Mouse (Mus musculus) frontal cortex, postnatal 14 days (tissue): ENCODE results near the gene Gnb3.

ENCODE experiments used
- DNase-seq, 2 experiments: peaks; one replicate each; pipeline ENCODE4 v3.0.0; 2022; ENCODE audit warnings: low spot score in 2 of 2

Gene Gnb3

GRCm38 (mm10) chr6:124840241-124841167 lies at the start of gene Gnb3:
Gnb3 (minus strand) TSS chr6:124840275.
- no peak for DNase-seq

GRCm38 (mm10) chr6:124888555-124889125 lies 48.6 kb upstream of the Gnb3 start:
- no peak for DNase-seq

DNA sequence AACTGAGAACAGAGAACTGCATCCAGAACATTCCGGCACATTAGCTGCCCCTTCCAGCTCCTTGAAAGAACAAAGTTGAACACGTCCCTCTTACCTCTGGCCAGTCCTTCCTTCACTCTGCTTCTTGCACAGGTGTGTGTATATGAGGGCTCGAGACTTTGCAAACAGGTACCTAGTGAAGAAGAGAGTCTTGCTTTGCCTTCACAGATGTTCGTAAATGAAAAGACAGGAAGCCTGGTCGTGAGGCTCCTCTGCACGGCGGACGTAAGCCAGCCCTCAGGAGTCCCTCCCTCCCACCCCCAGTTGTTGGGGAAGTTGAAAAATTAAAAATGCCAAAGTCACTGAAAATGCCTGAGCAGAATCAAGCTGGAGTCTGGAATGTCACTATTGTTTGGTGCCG lies 47.9 kb upstream of the Gnb3 start, which contains the start of gene Cd4:
Gene Cd4 (minus strand): TSS at position 236 of the 400 bp plus-strand sequence.
- no peak for DNase-seq

- no peak for DNase-seq
These were observed 45.9 kb upstream of the Gnb3 start for GRCm38 (mm10) chr6:124885956-124886381.

DNA sequence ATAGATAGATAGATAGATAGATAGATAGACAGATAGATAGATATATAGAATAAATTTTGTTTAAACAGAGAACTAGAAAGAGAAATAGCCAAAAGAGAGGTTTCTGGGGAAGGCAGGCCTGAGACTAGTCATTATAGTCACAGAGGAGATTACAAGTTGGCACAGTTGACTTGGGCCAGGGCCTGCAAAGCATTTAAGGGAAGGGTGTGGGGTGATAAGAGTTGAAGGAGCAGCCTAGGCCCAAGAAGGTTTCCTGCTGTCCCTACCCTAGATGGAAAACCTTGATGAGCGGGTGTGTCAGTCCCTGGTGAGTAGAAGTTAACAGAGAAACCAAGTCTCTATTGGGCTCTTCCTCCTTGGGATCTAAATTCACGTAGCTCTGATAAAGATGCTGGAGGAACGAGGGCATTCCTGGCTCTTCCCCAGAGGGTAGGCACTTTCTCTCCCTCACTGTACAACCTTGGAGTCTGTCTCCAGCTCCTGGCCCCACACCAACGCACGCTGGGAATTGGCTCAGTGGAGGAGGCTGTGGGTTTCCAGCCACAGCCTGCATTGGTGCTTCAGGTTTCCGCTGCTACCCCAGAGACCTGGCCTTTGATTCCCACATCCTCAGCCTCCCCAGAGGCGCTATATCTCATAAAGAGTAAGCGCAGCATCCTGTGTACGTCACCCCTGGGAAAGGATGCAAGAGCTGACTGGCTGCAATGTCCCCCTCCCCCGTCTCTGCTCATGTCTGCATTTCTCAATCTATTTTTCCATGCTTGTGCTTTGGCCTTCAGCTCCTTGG lies 44.8 kb upstream of the Gnb3 start:
- DNase-seq: no peak

GRCm38 (mm10) chr6:124883351-124883750 lies 43.3 kb upstream of the Gnb3 start:
- no peak for DNase-seq

DNA sequence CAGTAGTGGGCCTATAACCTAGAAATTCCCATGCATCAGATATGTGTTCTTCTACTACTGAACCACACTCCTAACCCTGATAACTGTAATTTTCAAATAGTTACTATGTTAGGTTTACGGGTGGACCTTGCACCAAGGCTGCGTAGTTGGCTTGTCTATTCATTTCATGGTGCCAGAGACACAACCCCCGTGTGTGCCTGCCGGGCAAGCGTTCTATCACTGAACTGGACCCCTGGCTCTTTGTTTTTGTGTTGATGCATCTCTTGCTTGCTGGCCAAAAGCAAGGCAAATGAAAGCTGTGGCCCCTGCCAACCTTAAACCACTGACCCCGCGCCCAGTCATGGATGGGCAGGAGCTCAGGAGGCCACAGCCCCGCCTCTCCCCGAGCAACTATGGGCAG lies 41.7 kb upstream of the Gnb3 start:
- no peak for DNase-seq

- DNase-seq: no peak
These were observed 39.3 kb upstream of the Gnb3 start for GRCm38 (mm10) chr6:124879390-124879789.

- no peak for DNase-seq
These were observed 34.3 kb upstream of the Gnb3 start for GRCm38 (mm10) chr6:124874348-124874747.

GRCm38 (mm10) chr6:124866560-124866959 lies 26.5 kb upstream of the Gnb3 start:
- no peak for DNase-seq

DNA sequence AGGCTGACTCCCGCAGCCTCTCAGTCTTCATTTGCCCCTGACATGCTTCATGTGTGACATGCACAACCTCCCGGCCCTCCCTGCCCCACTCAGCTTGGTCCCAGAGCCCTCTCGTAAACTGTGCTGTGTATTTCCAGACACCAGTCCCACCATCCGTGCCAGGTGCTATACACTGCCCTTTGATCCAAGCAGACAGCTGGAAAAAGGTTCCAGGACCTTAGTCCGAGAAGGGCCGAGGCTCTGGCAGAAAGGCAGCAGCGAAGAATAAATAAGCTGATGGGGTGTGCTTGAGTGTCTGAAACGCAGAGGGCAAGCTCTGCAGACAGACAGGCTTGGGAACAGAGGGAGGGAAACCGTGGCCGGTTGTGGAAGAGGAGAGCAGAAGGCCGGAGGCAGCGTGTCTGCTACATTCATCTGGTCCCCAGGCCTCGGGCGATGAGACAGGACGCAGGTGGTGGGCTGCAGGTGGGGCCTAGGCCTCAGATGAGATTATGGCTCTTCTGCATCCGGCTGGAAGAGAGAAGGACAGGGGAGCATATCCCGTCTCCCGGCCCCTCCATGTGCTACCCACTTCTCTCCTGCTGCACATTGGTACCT lies 25.8 kb upstream of the Gnb3 start:
- no peak for DNase-seq

DNA sequence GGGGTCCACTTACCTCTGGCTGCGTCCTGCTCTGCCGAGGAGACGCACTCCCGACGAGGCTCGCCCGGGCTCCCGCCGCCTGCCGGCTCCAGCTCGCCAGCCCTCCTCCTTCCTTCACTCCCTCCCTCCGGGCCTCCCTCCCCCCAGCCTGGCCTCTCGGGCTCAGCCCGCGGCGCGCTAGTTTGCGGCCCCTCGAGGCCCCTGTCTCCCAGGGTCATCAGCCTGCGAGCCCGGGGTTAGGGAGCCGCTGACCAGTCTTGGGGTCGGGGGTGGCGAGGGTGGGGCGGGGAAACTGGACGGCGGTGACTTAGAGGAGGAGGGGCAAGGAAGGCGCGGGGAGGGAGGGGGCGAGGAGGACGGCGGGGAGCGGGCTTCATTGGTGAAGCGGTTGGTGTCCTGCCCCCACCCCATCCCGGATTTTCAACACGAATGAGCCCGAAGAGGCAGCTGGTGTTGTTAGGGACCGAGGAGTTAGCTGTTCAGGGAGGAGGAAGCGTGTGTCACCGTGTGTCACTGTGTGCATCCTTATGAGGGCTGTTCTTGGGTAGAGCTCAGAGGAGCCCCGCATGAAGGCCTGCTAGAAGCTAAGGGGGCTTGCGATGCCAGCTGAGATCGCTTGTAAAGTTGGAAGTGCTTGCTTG lies 23.7 kb upstream of the Gnb3 start, which contains the start of gene Gpr162:
Gene Gpr162 (minus strand): TSS at position 326 of the 641 bp plus-strand sequence.
- DNase-seq: peak; percentile 63 to 77

DNA sequence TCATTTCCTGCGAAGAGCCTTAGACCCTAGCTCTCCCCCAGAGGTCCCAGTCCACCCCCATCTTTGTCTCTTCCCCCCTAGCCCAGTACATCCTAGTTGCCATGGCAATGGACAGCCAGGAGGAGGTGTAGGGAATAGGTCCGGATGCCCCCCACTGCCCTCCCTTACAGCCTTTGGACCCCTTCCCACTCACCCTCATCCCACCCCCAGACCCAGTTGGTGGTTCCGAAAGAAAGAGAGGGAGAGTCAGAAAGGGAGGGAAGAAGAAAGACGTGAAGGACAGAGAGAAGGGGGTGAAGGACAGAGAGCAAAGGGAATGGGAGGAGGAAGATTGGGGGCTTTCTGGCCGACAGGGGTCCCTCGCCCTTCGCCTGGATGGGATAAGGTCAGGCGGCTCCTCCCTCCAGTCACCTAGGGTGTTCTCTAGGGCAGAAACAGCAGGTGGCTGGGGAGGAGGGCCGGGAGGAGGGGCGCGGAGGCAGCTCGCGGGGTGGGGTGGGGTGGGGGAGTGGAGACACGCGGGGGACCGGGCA lies 23.1 kb upstream of the Gnb3 start:
- no peak for DNase-seq

DNA sequence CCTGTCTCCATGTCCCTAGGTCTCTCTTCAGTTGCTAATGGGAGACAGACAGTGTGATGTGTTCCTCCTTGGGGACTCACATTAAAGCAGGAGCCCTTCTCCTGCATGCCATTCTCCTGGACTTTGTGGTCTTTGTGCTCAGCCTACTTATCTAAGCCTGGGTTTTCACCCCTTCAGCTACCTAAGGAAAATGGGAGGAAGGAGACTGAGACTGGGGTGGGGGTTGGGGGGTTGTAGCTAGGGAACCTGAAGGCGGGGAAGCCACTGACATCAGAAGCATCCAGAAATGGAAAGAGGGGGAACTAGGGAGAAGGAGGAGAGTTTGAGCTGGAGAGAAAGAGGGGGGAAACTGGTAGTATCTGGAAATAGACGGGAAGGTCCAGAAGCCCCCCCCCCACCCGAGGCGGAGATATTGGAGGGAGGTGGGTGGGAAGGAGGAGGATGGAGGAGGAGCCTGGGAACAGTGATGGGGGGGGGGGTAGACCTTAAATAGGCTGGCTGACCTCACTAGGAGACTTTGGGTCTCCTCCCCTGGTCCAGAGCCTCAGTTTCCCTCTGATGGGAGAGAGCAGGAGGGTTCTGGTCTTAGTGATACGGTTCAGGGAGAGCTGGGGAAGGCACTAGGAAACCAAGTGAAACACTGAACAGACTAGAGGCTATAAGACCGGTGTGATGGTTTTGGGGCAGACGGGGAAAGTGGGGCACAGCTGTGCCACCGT lies 22.5 kb upstream of the Gnb3 start:
- peak in 1 of 2 experiments; percentile 32 for DNase-seq

GRCm38 (mm10) chr6:124861802-124862201 lies 21.7 kb upstream of the Gnb3 start:
- no peak for DNase-seq

DNA sequence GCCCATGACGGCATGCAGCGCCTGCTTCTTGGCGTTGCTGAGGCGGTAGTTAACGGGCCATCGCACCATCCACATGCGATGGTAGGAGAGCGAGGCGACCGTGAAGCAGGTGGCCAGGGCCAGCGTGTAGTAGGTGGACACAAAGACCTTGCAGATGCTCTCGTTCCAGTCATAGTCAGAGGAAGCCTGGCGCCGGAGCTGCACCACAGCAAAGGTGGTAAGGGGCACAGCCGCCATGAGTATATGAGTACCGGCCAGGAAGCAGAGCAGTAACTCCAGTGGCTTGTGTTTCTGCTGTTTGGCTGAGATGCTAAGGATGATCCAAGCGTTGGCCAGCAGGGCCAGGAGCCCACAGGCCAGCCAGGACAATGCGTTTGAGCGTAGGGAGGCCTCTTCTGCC lies 21.2 kb upstream of the Gnb3 start:
- no peak for DNase-seq

DNA sequence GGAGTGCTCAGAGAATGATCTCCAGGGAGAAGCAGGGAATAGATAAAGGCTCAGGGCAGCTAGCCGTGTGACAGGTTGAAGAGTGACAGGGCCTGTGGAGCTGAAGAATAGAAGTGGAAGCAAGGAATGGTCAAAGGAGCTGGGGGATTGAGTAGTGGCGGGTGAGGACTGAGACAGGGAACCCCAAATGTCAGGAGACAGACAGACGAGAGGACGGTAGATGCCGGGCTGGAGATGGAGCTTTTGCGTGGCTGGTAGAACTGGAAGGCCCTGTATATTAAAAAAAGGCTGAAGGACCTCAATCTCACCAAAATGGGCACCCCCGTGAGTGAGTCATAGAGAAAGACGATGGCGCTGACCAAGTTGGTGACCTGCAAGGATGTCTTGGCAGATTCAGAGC lies 20.4 kb upstream of the Gnb3 start:
- DNase-seq: no peak

GRCm38 (mm10) chr6:124859725-124860124 lies 19.6 kb upstream of the Gnb3 start:
- peak; percentile 75 to 84 for DNase-seq

DNA sequence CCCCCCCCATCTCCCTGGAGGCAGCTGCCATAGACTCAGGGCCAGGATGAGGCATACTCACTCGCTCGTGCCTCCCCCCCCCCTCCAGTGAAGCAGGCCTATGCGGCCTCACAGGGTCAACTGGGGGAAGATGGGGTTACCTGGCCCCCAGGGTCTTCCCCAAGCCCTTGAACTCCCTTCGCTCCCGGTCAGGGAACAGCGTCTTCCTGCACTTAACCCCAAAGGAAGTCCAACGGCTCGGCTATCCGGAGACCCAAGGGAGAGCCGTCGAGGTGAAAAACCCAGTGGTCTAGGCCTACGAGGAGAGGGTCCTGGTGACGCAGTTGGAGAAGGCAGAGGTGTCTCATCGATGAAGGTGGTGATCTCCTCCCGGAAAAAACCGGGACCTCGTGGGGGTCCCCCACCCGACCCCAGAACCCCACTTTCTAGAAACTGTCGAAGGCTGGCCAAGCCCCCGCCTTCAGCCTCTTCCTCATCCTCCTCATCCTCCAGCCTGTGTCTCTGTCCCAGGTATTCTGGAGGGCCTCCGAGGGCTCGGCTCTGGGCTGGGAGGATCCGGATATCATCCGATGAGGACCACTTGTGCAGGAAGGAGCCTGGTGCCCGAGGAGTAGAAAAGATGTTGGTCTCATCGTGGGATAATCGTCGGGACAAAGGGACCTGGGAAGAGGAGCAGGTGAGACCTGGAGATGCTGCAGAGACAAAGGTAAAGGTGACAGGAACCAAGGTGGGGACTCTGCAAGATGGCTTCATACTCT lies 18.7 kb upstream of the Gnb3 start:
- no peak for DNase-seq
